Mouse (Mus musculus) neural tube, embryonic 11.5 days (tissue): ENCODE measurements around the gene Tmem91. TPM values are rescaled to one million over a fixed set of nuclear protein-coding genes. Genes with fewer than 3 reads are reported as not detected.

Source experiments
- ATAC-seq: fragments of 200-750 bp; cut with Nextera tagmentation; 2 replicates; pipeline ENCODE4 v1.8.0; 2017; ENCODE audit warnings: moderate number of reproducible peaks, mild to moderate bottlenecking, moderate TSS enrichment, moderate library complexity; ENCODE audit not compliant: insufficient read depth, low FRiP score, low TSS enrichment
- DNase-seq: peaks from one replicate; pipeline ENCODE4 v3.0.0-alpha.2; 2015; ENCODE audit warnings: low spot score
- H3K27ac ChIP-seq: fragments of 300-500 bp; sonication (generic); 2 replicates; pipeline ENCODE4 v1.5.1; 2014; ENCODE audit warnings: low read depth, mild to moderate bottlenecking, low read length
- H3K27me3 ChIP-seq: fragments of 300-500 bp; sonication (generic); 2 replicates; pipeline ENCODE4 v1.6.1; 2014; ENCODE audit warnings: mild to moderate bottlenecking, low read length, mixed read lengths; ENCODE audit not compliant: control insufficient read depth, insufficient read depth
- H3K36me3 ChIP-seq: fragments of 300-500 bp; sonication (generic); 2 replicates; pipeline ENCODE4 v1.6.1; 2014; ENCODE audit warnings: mild to moderate bottlenecking, low read length, moderate library complexity, mixed read lengths; ENCODE audit not compliant: control insufficient read depth, insufficient read depth
- H3K4me1 ChIP-seq: fragments of 300-500 bp; sonication (generic); 2 replicates; pipeline ENCODE4 v1.6.1; 2014; ENCODE audit warnings: low read length, mixed read lengths; ENCODE audit not compliant: control insufficient read depth, insufficient read depth
- H3K4me2 ChIP-seq: fragments of 300-500 bp; sonication (generic); 2 replicates; pipeline ENCODE4 v1.6.1; 2014; ENCODE audit warnings: low read depth, mild to moderate bottlenecking, moderate library complexity
- H3K4me3 ChIP-seq: fragments of 300-500 bp; sonication (generic); 2 replicates; pipeline ENCODE4 v1.5.1; 2014; ENCODE audit warnings: low read depth, low read length
- H3K9ac ChIP-seq: fragments of 300-500 bp; sonication (generic); 2 replicates; pipeline ENCODE4 v1.6.1; 2014; ENCODE audit warnings: mild to moderate bottlenecking, low read length
- H3K9me3 ChIP-seq: fragments of 300-500 bp; sonication (generic); 2 replicates; pipeline ENCODE4 v1.6.1; 2016; ENCODE audit warnings: low read length; ENCODE audit not compliant: control insufficient read depth
- WGBS: fragments of 180-500 bp; shearing (Covaris S2); extraction: QIAGEN DNeasy Blood & Tissue Kit; methylation state at CpG from one replicate; pipeline ENCODE4 v1.1.7; 2014; 5-methylcytosine and 5-hydroxymethylcytosine counted together
- polyA plus RNA-seq: library from polyadenylated mRNA; unstranded; fragments of >200 nt; fragmentation: Nextera tagmentation; extraction: Ambion mirVana; gene quantifications from 2 replicates; pipeline ENCODE4 v1.2.1, GENCODE M21; 2014

Tmem91 gene
- polyA plus RNA-seq, 1 experiment from 2014 or later = 1.7 TPM

- peaks cover 17% of the 10 kb centered on the region for H3K27me3 ChIP-seq
- H3K9ac ChIP-seq = no peak overlapping the region
- 91% methylated on average over 4 of the region's 4 CpGs for WGBS
- no peaks in the 10 kb centered on the region for H3K4me1 ChIP-seq
- DNase-seq (no peak), ATAC-seq (no peak)
- H3K27ac ChIP-seq = no peak overlapping the region
- no peaks in the 10 kb centered on the region for H3K9me3 ChIP-seq
- no peak overlapping the region for H3K4me2 ChIP-seq
- no peak overlapping the region for H3K4me3 ChIP-seq
- H3K36me3 ChIP-seq = peaks cover 2% of the 10 kb centered on the region; the same call in 1 of the 2 replicates
Measured at GRCm38 (mm10) chr7:25670096-25670495, 4.9 kb downstream of the Tmem91 start.

- no peaks in the 10 kb centered on the region for H3K9me3 ChIP-seq
- H3K27ac ChIP-seq = no peak overlapping the region
- DNase-seq (no peak), ATAC-seq (no peak)
- H3K9ac ChIP-seq = no peak overlapping the region
- WGBS = 77% methylated on average over 9 of the region's 9 CpGs
- no peaks in the 10 kb centered on the region for H3K4me1 ChIP-seq
- peaks cover 2% of the 10 kb centered on the region; the same call in 1 of the 2 replicates for H3K36me3 ChIP-seq
- peaks cover 13% of the 10 kb centered on the region for H3K27me3 ChIP-seq
- no peak overlapping the region for H3K4me3 ChIP-seq
- no peak overlapping the region for H3K4me2 ChIP-seq
Measured at GRCm38 (mm10) chr7:25669631-25670030, 5.3 kb downstream of the Tmem91 start.

- 91% methylated on average over 10 of the region's 10 CpGs for WGBS
- H3K4me2 ChIP-seq = no peak overlapping the region
Measured at GRCm38 (mm10) chr7:25669158-25669557, 5.8 kb downstream of the Tmem91 start.

GRCm38 (mm10) chr7:25666381-25666780, 8.6 kb downstream of the Tmem91 start:
- no peaks in the 10 kb centered on the region for H3K9me3 ChIP-seq
- no peak for DNase-seq
- H3K27me3 ChIP-seq = no peaks in the 10 kb centered on the region
- no peak overlapping the region for H3K4me3 ChIP-seq
- no peak overlapping the region for H3K4me2 ChIP-seq
- no peak overlapping the region for H3K9ac ChIP-seq
- peaks cover 2% of the 10 kb centered on the region; the same call in 1 of the 2 replicates for H3K36me3 ChIP-seq
- H3K27ac ChIP-seq = no peak overlapping the region
- H3K4me1 ChIP-seq = no peaks in the 10 kb centered on the region
- WGBS = 93% methylated on average over 8 of the region's 8 CpGs
- ATAC-seq = no peak

More at GRCm38 (mm10) chr7:25669158-25669557, 5.8 kb downstream of the Tmem91 start:
- no peak for ATAC-seq
- H3K27ac ChIP-seq = no peak overlapping the region
- no peak for DNase-seq
- H3K9me3 ChIP-seq = no peaks in the 10 kb centered on the region
- no peaks in the 10 kb centered on the region for H3K4me1 ChIP-seq
- H3K4me3 ChIP-seq = no peak overlapping the region
- peaks cover 2% of the 10 kb centered on the region; the same call in 1 of the 2 replicates for H3K36me3 ChIP-seq
- peaks cover 8% of the 10 kb centered on the region for H3K27me3 ChIP-seq
- no peak overlapping the region for H3K9ac ChIP-seq

GRCm38 (mm10) chr7:25658657-25659472, 16.1 kb downstream of the Tmem91 start, which contains the start of the genes Bckdha and Exosc5:
Bckdha (minus strand) TSS chr7:25658981.
Exosc5 (plus strand) TSS chr7:25659164.
- Histone ChIP-seq H3K4me2 (peak within 1 kb of the TSS; percentile 65), H3K27ac (peak within 1 kb of the TSS; percentile 27; the same call in 1 of the 2 replicates), H3K4me3 (peak within 1 kb of the TSS; percentile 70), H3K27me3 (no peaks in the 10 kb centered on the region), H3K9ac (peak within 1 kb of the TSS; percentile 64), H3K9me3 (no peaks in the 10 kb centered on the region), H3K4me1 (peaks cover 4% of the 10 kb centered on the region), H3K36me3 (no peaks in the 10 kb centered on the region)
- ATAC-seq (peak; percentile 99), DNase-seq (peak; percentile 99)
- under 1% methylated on average over 50 of the region's 50 CpGs for WGBS

GRCm38 (mm10) chr7:25657785-25658184, 17.2 kb downstream of the Tmem91 start:
- H3K27me3 ChIP-seq = no peaks in the 10 kb centered on the region
- H3K9ac ChIP-seq = peak overlapping the region; percentile 64
- H3K27ac ChIP-seq = no peak overlapping the region
- H3K4me1 ChIP-seq = peaks cover 4% of the 10 kb centered on the region
- no peaks in the 10 kb centered on the region for H3K9me3 ChIP-seq
- ATAC-seq (no peak), DNase-seq (no peak)
- peak overlapping the region; percentile 65 for H3K4me2 ChIP-seq
- H3K36me3 ChIP-seq = no peaks in the 10 kb centered on the region
- 48% methylated on average over 10 of the region's 10 CpGs for WGBS
- peak overlapping the region; percentile 70 for H3K4me3 ChIP-seq

- Histone ChIP-seq H3K27me3 (no peaks in the 10 kb centered on the region), H3K4me1 (peaks cover 4% of the 10 kb centered on the region), H3K4me2 (no peak overlapping the region), H3K4me3 (no peak overlapping the region), H3K9ac (no peak overlapping the region), H3K9me3 (no peaks in the 10 kb centered on the region), H3K27ac (no peak overlapping the region), H3K36me3 (no peaks in the 10 kb centered on the region)
- ATAC-seq = no peak
- no peak for DNase-seq
- WGBS = 79% methylated on average over 11 of the region's 11 CpGs
Measured at GRCm38 (mm10) chr7:25655601-25656428, 19.2 kb downstream of the Tmem91 start.

GRCm38 (mm10) chr7:25652244-25652759, 22.7 kb downstream of the Tmem91 start:
- H3K27ac ChIP-seq = no peak overlapping the region
- no peaks in the 10 kb centered on the region for H3K27me3 ChIP-seq
- H3K9ac ChIP-seq = no peak overlapping the region
- WGBS = 92% methylated on average over 12 of the region's 12 CpGs
- H3K4me1 ChIP-seq = no peaks in the 10 kb centered on the region
- no peaks in the 10 kb centered on the region for H3K36me3 ChIP-seq
- H3K4me3 ChIP-seq = no peak overlapping the region
- no peaks in the 10 kb centered on the region for H3K9me3 ChIP-seq
- H3K4me2 ChIP-seq = no peak overlapping the region
- DNase-seq (no peak), ATAC-seq (no peak)
